Mouse (Mus musculus) erythroblast, embryonic 14.5 days (primary cell): ENCODE data around the gene Zfp867.

Experiments
- GATA1 ChIP-seq: IDR thresholded peaks from 2 replicates; pipeline ENCODE4 v1.6.1; 2012; ENCODE audit warnings: low read length, inconsistent platforms, mixed read lengths
- TAL1 ChIP-seq: IDR thresholded peaks from 3 replicates; pipeline ENCODE4 v1.6.1; 2012; ENCODE audit warnings: low read length, inconsistent platforms, mixed read lengths

GRCm38 (mm10) chr11:59513556-59513955 is 41.3 kb upstream of the Zfp867 start:
- TF ChIP-seq TAL1 (no peak), GATA1 (no peak)
